Mouse (Mus musculus): Measurements from ENCODE around the gene Ebf1. TPM values are rescaled to one million over a fixed set of nuclear protein-coding genes. Genes with fewer than 3 reads are reported as not detected.

Ebf1 gene
- polyA plus RNA-seq, 1 experiment from 2014 or later, result 3.6 TPM

DNA sequence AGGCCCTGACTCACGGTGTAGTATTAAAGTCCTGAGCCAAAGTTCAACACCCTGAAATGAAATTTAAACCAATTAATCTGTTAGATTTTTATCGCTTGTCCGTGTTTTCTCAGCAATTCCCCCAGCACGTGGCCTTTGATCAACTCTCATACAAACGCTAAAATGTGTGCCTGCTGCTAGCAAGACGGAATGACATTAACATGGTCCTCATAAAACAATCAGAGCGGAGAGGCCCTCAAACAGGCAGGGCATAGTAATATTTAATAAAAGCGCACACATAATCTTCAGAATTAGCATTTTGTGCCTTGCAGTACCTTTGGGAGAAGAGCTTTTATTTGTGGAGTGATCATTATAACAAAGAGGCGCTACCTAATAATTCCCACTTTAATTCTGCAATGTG lies 287.0 kb downstream of the Ebf1 start:
- no peak for ATAC-seq (ENCODE audit: low FRiP score, low TSS enrichment)
- 59% methylated on average over 9 of the region's 9 CpGs for WGBS

DNA sequence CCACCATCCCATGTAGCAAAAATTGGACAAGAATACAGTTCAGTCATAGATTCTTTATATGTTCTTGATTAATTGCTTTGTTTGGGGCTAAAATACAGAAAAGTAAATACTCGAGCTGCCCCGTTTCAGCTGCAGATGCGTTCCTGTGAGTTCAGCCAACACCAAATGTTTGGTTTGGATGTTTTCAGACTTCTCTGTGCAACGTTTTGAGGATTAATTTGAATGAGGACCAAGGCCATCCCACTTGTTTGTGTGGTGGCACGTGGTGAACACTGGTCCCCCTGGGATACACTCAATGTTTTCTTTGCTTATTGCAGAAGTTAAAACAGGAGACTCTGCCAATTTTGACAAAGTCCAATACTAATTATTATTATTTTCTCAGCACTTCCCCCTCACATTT lies 289.3 kb downstream of the Ebf1 start:
- ATAC-seq (ENCODE audit: low FRiP score, low TSS enrichment) (no peak), DNase-seq (ENCODE audit: low spot score) (no peak)
- H3K27ac ChIP-seq (replicated peaks), result no peak overlapping the region
- no peak overlapping the region for H3K4me3 ChIP-seq (ENCODE audit: low read depth, low read length)
- no peaks in the 10 kb centered on the region for H3K27me3 ChIP-seq (ENCODE audit: control insufficient read depth, insufficient read depth, low read length)
- no peaks in the 10 kb centered on the region for H3K4me1 ChIP-seq (replicated peaks; ENCODE audit: control insufficient read depth, insufficient read depth)
- 20% methylated on average over 5 of the region's 5 CpGs for WGBS
- no peak overlapping the region for H3K9ac ChIP-seq (ENCODE audit: low read length)
- H3K36me3 ChIP-seq (ENCODE audit: control insufficient read depth, insufficient read depth, low read length), result no peaks in the 10 kb centered on the region
- H3K4me2 ChIP-seq (replicated peaks; ENCODE audit: low read depth), result no peak overlapping the region
- TF ChIP-seq EP300 (optimal IDR thresholded peaks at IDR 0.05) (no peak), CTCF (IDR thresholded peaks at IDR 0.05; ENCODE audit: low read depth) (no peak)
- no peaks in the 10 kb centered on the region for H3K9me3 ChIP-seq (ENCODE audit: control insufficient read depth, low read length)

More for the DNA sequence above, 287.0 kb downstream of the Ebf1 start:
- Histone ChIP-seq H3K9me3 (ENCODE audit: control insufficient read depth, low read length) (no peaks in the 10 kb centered on the region), H3K27ac (replicated peaks) (no peak overlapping the region), H3K4me1 (replicated peaks; ENCODE audit: control insufficient read depth, insufficient read depth) (no peaks in the 10 kb centered on the region), H3K27me3 (ENCODE audit: control insufficient read depth, insufficient read depth, low read length) (no peaks in the 10 kb centered on the region), H3K9ac (ENCODE audit: low read length) (no peak overlapping the region), H3K4me2 (replicated peaks; ENCODE audit: low read depth) (no peak overlapping the region), H3K4me3 (ENCODE audit: low read depth, low read length) (no peak overlapping the region), H3K36me3 (ENCODE audit: control insufficient read depth, insufficient read depth, low read length) (no peaks in the 10 kb centered on the region)
- TF ChIP-seq CTCF (IDR thresholded peaks at IDR 0.05; ENCODE audit: low read depth) (no peak), EP300 (optimal IDR thresholded peaks at IDR 0.05) (no peak)
- DNase-seq (ENCODE audit: low spot score), result no peak

DNA sequence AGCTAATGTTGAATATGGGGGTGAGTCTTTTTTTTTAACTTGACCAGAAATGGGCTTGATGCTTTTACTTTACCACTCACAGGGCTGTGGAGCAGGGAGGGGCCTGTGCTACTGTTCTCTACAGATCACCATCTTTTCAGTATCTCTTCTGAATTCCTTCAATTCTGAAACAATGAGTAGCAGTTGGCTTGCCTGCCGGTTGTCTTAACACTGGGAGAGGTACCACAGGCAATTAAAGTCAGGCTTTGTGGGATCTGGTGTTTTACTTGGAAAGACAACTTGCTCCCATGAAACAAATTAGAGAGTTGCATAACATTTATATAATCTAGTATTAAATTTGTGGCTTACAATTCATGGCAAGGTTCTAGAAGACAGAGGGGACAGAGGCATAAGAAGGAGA lies 294.6 kb downstream of the Ebf1 start:
- no peak overlapping the region for H3K4me2 ChIP-seq (replicated peaks; ENCODE audit: low read depth)
- H3K9ac ChIP-seq (ENCODE audit: low read length), result no peak overlapping the region
- WGBS, result 64% methylated on average over 1 of the region's 1 CpGs
- no peak overlapping the region for H3K27ac ChIP-seq (replicated peaks)
- DNase-seq (ENCODE audit: low spot score) (no peak), ATAC-seq (ENCODE audit: low FRiP score, low TSS enrichment) (no peak)
- TF ChIP-seq CTCF (IDR thresholded peaks at IDR 0.05; ENCODE audit: low read depth) (no peak), EP300 (optimal IDR thresholded peaks at IDR 0.05) (no peak)
- H3K27me3 ChIP-seq (ENCODE audit: control insufficient read depth, insufficient read depth, low read length), result no peaks in the 10 kb centered on the region
- no peak overlapping the region for H3K4me3 ChIP-seq (ENCODE audit: low read depth, low read length)
- H3K9me3 ChIP-seq (ENCODE audit: control insufficient read depth, low read length), result no peaks in the 10 kb centered on the region
- no peaks in the 10 kb centered on the region for H3K36me3 ChIP-seq (ENCODE audit: control insufficient read depth, insufficient read depth, low read length)
- no peaks in the 10 kb centered on the region for H3K4me1 ChIP-seq (replicated peaks; ENCODE audit: control insufficient read depth, insufficient read depth)

DNA sequence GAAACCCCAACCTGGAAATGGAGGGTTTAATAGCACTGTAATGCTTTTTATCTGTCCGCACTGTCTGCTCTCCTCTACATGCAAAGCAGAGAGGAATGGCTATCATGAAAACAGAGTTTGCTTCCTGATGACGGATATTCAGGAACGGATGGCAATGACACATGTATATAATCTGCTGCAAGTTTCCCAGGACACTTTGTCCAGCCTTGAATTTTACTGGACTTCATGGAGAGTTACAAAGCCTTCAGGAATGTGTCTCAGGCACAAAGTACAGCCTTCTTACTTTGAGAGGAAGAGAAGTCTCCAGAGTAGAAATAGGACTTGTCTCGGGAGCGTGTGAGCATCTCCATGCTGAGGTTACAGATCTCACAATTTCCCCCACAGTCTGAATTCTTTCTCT lies 296.7 kb downstream of the Ebf1 start:
- 68% methylated on average over 5 of the region's 5 CpGs for WGBS
- ATAC-seq (ENCODE audit: low FRiP score, low TSS enrichment), result no peak
- TF ChIP-seq CTCF (IDR thresholded peaks at IDR 0.05; ENCODE audit: low read depth), result no peak
- no peak for TF ChIP-seq EP300 (optimal IDR thresholded peaks at IDR 0.05)

DNA sequence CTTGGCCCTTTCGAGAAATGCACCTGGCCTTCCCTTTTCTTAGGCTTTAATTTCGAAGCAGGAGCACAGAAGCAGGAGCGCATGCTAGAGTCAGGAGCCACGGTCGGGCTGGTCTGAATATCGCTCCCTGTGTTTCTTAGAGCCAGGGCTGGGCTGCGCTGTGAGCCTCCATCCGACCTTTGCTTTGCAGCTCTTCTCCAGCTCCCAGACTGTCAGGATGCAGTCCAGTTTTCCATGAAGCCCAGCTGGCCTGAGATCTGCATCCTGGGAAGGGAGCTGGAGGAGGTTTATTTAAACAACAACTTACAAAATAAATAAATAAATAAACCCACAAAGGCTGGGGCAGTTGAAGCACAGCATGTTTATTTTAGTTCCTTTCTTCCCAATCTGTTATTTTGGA lies 299.9 kb downstream of the Ebf1 start:
- no peak for DNase-seq (ENCODE audit: low spot score)
- H3K4me1 ChIP-seq (replicated peaks; ENCODE audit: control insufficient read depth, insufficient read depth), result no peaks in the 10 kb centered on the region
- no peaks in the 10 kb centered on the region for H3K9me3 ChIP-seq (ENCODE audit: control insufficient read depth, low read length)
- no peaks in the 10 kb centered on the region for H3K27me3 ChIP-seq (ENCODE audit: control insufficient read depth, insufficient read depth, low read length)
- H3K4me2 ChIP-seq (replicated peaks; ENCODE audit: low read depth), result no peak overlapping the region
- no peak overlapping the region for H3K9ac ChIP-seq (ENCODE audit: low read length)
- no peak overlapping the region for H3K4me3 ChIP-seq (ENCODE audit: low read depth, low read length)
- H3K27ac ChIP-seq (replicated peaks), result no peak overlapping the region
- 62% methylated on average over 8 of the region's 8 CpGs for WGBS
- TF ChIP-seq EP300 (optimal IDR thresholded peaks at IDR 0.05), result no peak
- TF ChIP-seq CTCF (IDR thresholded peaks at IDR 0.05; ENCODE audit: low read depth), result no peak
- no peak for ATAC-seq (ENCODE audit: low FRiP score, low TSS enrichment)
- no peaks in the 10 kb centered on the region for H3K36me3 ChIP-seq (ENCODE audit: control insufficient read depth, insufficient read depth, low read length)

More for the DNA sequence above, 296.7 kb downstream of the Ebf1 start:
- H3K9me3 ChIP-seq (ENCODE audit: control insufficient read depth, low read length), result no peaks in the 10 kb centered on the region
- no peak overlapping the region for H3K27ac ChIP-seq (replicated peaks)
- DNase-seq (ENCODE audit: low spot score), result no peak
- no peaks in the 10 kb centered on the region for H3K27me3 ChIP-seq (ENCODE audit: control insufficient read depth, insufficient read depth, low read length)
- no peaks in the 10 kb centered on the region for H3K4me1 ChIP-seq (replicated peaks; ENCODE audit: control insufficient read depth, insufficient read depth)
- no peaks in the 10 kb centered on the region for H3K36me3 ChIP-seq (ENCODE audit: control insufficient read depth, insufficient read depth, low read length)
- H3K4me3 ChIP-seq (ENCODE audit: low read depth, low read length), result no peak overlapping the region
- no peak overlapping the region for H3K9ac ChIP-seq (ENCODE audit: low read length)
- no peak overlapping the region for H3K4me2 ChIP-seq (replicated peaks; ENCODE audit: low read depth)

DNA sequence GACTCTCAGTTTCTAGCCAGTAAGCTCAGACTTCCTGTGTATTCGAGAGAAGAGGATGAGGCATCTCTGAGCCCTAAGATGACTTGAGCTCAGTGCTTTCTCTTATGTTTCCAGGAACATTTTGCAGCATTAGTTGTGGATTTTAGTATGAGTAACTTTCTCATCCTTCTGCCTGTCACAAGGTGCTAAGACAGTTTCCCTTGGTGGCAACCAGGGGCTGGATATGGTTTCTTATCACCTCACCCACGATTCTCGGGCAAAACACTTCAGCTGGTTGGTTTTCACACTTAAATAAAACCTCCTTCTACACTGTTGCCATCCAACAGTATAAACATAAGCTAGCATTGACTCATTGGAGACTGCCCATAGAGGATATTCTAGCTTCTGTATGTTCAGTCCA lies 306.0 kb downstream of the Ebf1 start:
- TF ChIP-seq CTCF (IDR thresholded peaks at IDR 0.05; ENCODE audit: low read depth) (no peak), EP300 (optimal IDR thresholded peaks at IDR 0.05) (no peak)
- H3K4me3 ChIP-seq (ENCODE audit: low read depth, low read length), result no peak overlapping the region
- no peak overlapping the region for H3K9ac ChIP-seq (ENCODE audit: low read length)
- H3K4me1 ChIP-seq (replicated peaks; ENCODE audit: control insufficient read depth, insufficient read depth), result no peaks in the 10 kb centered on the region
- ATAC-seq (ENCODE audit: low FRiP score, low TSS enrichment) (no peak), DNase-seq (ENCODE audit: low spot score) (no peak)
- no peaks in the 10 kb centered on the region for H3K9me3 ChIP-seq (ENCODE audit: control insufficient read depth, low read length)
- H3K27me3 ChIP-seq (ENCODE audit: control insufficient read depth, insufficient read depth, low read length), result no peaks in the 10 kb centered on the region
- 68% methylated on average over 3 of the region's 3 CpGs for WGBS
- no peak overlapping the region for H3K27ac ChIP-seq (replicated peaks)
- H3K36me3 ChIP-seq (ENCODE audit: control insufficient read depth, insufficient read depth, low read length), result no peaks in the 10 kb centered on the region
- no peak overlapping the region for H3K4me2 ChIP-seq (replicated peaks; ENCODE audit: low read depth)

Measured in stomach, postnatal 0 days (tissue).